Mouse (Mus musculus): ENCODE data around the gene Brca2. TPM values are rescaled to one million over a fixed set of nuclear protein-coding genes. Genes with fewer than 3 reads are reported as not detected.
A peak's percentile ranks its signal among the peaks of the same experiment; 100 is the strongest.

Gene Brca2
- total RNA-seq, 2 experiments from 2014 or later: 7.6 to 11.6 TPM

- peak; percentile 70 to 81 for DNase-seq (ENCODE audit: low spot score in 2 of 2)
- intact Hi-C loops (cut with DNase I): loop anchor here (10.0 kb wide), 1 partner anchor 69 kb away; the partner anchor contains the start of gene Brca2
Measured at GRCm38 (mm10) chr5:150593756-150594648, 71.6 kb downstream of the Brca2 start.

GRCm38 (mm10) chr5:150594649-150595339 lies 72.4 kb downstream of the Brca2 start:
- intact Hi-C loops (cut with DNase I): loop anchor here (10.0 kb wide), 1 partner anchor 70 kb away; the partner anchor contains the start of gene Brca2
- peak in 1 of 2 experiments; percentile 55 for DNase-seq (ENCODE audit: low spot score in 2 of 2)

GRCm38 (mm10) chr5:150595366-150596016 lies 73.1 kb downstream of the Brca2 start:
- intact Hi-C loops (cut with DNase I): loop anchor here (10.0 kb wide), 1 partner anchor 71 kb away; the partner anchor contains the start of gene Brca2
- no peak for DNase-seq (ENCODE audit: low spot score in 2 of 2)

GRCm38 (mm10) chr5:150597088-150597487 lies 74.7 kb downstream of the Brca2 start, which contains the start of gene N4bp2l1:
Gene N4bp2l1 (minus strand): TSS chr5:150597188.
- no peak for DNase-seq (ENCODE audit: low spot score in 2 of 2)
- intact Hi-C loops (cut with DNase I): loop anchor here (10.0 kb wide), 1 partner anchor 72 kb away; the partner anchor contains the start of gene Brca2

GRCm38 (mm10) chr5:150598202-150599119 lies 76.0 kb downstream of the Brca2 start:
- no peak for DNase-seq (ENCODE audit: low spot score in 2 of 2)
- intact Hi-C loops (cut with DNase I): loop anchor here (10.0 kb wide), 1 partner anchor 74 kb away; the partner anchor contains the start of gene Brca2

GRCm38 (mm10) chr5:150599301-150600294 lies 77.2 kb downstream of the Brca2 start:
- intact Hi-C loops (cut with DNase I): loop anchor here (10.0 kb wide), 1 partner anchor 75 kb away; the partner anchor contains the start of gene Brca2
- no peak for DNase-seq (ENCODE audit: low spot score in 2 of 2)

- no peak for DNase-seq (ENCODE audit: low spot score in 2 of 2)
- intact Hi-C loops (cut with DNase I): no loop called here
Measured at GRCm38 (mm10) chr5:150600554-150601440, 78.4 kb downstream of the Brca2 start.

- intact Hi-C loops (cut with DNase I): no loop called here
- no peak for DNase-seq (ENCODE audit: low spot score in 2 of 2)
Measured at GRCm38 (mm10) chr5:150601441-150602230, 79.2 kb downstream of the Brca2 start.

GRCm38 (mm10) chr5:150606131-150606530 lies 83.7 kb downstream of the Brca2 start:
- DNase-seq (ENCODE audit: low spot score in 2 of 2): no peak
- intact Hi-C loops (cut with DNase I): no loop called here

GRCm38 (mm10) chr5:150607631-150608030 lies 85.2 kb downstream of the Brca2 start:
- no peak for DNase-seq (ENCODE audit: low spot score in 2 of 2)
- intact Hi-C loops (cut with DNase I): no loop called here

- intact Hi-C loops (cut with DNase I): no loop called here
- no peak for DNase-seq (ENCODE audit: low spot score in 2 of 2)
Measured at GRCm38 (mm10) chr5:150611136-150611535, 88.7 kb downstream of the Brca2 start.

GRCm38 (mm10) chr5:150611697-150612096 lies 89.3 kb downstream of the Brca2 start:
- intact Hi-C loops (cut with DNase I): no loop called here
- peak in 1 of 2 experiments; percentile 29 for DNase-seq (ENCODE audit: low spot score in 2 of 2)

GRCm38 (mm10) chr5:150614054-150614453 lies 91.6 kb downstream of the Brca2 start:
- DNase-seq (ENCODE audit: low spot score in 2 of 2): no peak
- intact Hi-C loops (cut with DNase I): no loop called here

GRCm38 (mm10) chr5:150616216-150616615 lies 93.8 kb downstream of the Brca2 start:
- no peak for DNase-seq (ENCODE audit: low spot score in 2 of 2)
- intact Hi-C loops (cut with DNase I): no loop called here

GRCm38 (mm10) chr5:150616731-150617130 lies 94.3 kb downstream of the Brca2 start:
- no peak for DNase-seq (ENCODE audit: low spot score in 2 of 2)
- intact Hi-C loops (cut with DNase I): no loop called here
